Mouse (Mus musculus) ES-Bruce4 (cell line): ENCODE measurements around the gene Ubl3. TPM values are rescaled to one million over a fixed set of nuclear protein-coding genes. Genes with fewer than 3 reads are reported as not detected.

Experiments used
- H3K27ac ChIP-seq: 2 replicates; pipeline ENCODE4 v1.5.1; 2012; ENCODE audit warnings: low read length, inconsistent platforms; ENCODE audit not compliant: insufficient read depth
- H3K27me3 ChIP-seq: 2 replicates; pipeline ENCODE4 v1.6.1; 2012; ENCODE audit warnings: mild to moderate bottlenecking, low read length, inconsistent platforms; ENCODE audit not compliant: control insufficient read depth, poor library complexity, insufficient read depth, severe bottlenecking
- H3K36me3 ChIP-seq: 2 replicates; pipeline ENCODE4 v1.6.1; 2012; ENCODE audit warnings: inconsistent platforms, mild to moderate bottlenecking, low read length, moderate library complexity; ENCODE audit not compliant: control insufficient read depth, poor library complexity, insufficient read depth, severe bottlenecking
- H3K4me1 ChIP-seq: one replicate; pipeline ENCODE4 v1.8.1; 2011; ENCODE audit warnings: low read length; ENCODE audit not compliant: control insufficient read depth, insufficient read depth
- H3K4me3 ChIP-seq: 2 replicates; pipeline ENCODE4 v1.5.1; 2011; ENCODE audit warnings: low read depth, mild to moderate bottlenecking, low read length
- H3K9ac ChIP-seq: 2 replicates; pipeline ENCODE4 v1.6.1; 2012; ENCODE audit warnings: low read depth, mild to moderate bottlenecking, inconsistent platforms; ENCODE audit not compliant: poor library complexity, severe bottlenecking
- H3K9me3 ChIP-seq: replicated peaks from 2 replicates; pipeline ENCODE4 v1.6.1; 2012; ENCODE audit warnings: mild to moderate bottlenecking, low read length, inconsistent platforms; ENCODE audit not compliant: control insufficient read depth, poor library complexity, insufficient read depth, severe bottlenecking
- CTCF ChIP-seq: IDR thresholded peaks from one replicate; pipeline ENCODE4 v1.8.1; 2011; ENCODE audit warnings: low read depth, low read length
- EP300 ChIP-seq: IDR thresholded peaks from 2 replicates; pipeline ENCODE4 v1.6.1; 2011; ENCODE audit warnings: low read depth, low read length; ENCODE audit not compliant: insufficient read depth
- POLR2A ChIP-seq: IDR thresholded peaks from one replicate; pipeline ENCODE4 v1.8.1; 2011; ENCODE audit warnings: low read length; ENCODE audit not compliant: insufficient read depth
- polyA plus RNA-seq: library from polyadenylated mRNA; stranded (reverse); fragments of >200 nt; gene quantifications from 2 replicates; pipeline ENCODE4 v1.2.4, GENCODE M21; 2011; ENCODE audit warnings: low read depth; ENCODE audit not compliant: missing spikeins, insufficient read depth, insufficient read length

The Ubl3 gene
- polyA plus RNA-seq, 1 experiment: 55.8 TPM

- no peaks in the 10 kb centered on the region for H3K36me3 ChIP-seq
- no peaks in the 10 kb centered on the region for H3K27me3 ChIP-seq
- H3K9ac ChIP-seq: no peak overlapping the region
- H3K4me3 ChIP-seq: no peak overlapping the region
- peaks cover 7% of the 10 kb centered on the region for H3K4me1 ChIP-seq
- H3K9me3 ChIP-seq: peaks cover 4% of the 10 kb centered on the region; the same call in 1 of the 2 replicates
- TF ChIP-seq CTCF (no peak), POLR2A (no peak), EP300 (no peak)
- H3K27ac ChIP-seq: no peak overlapping the region
These were observed 16.9 kb upstream of the Ubl3 start for GRCm38 (mm10) chr5:148569444-148569843.

GRCm38 (mm10) chr5:148565636-148566035 is 13.0 kb upstream of the Ubl3 start:
- TF ChIP-seq EP300 (peak; percentile 59; the same call in 1 of the 2 replicates), CTCF (no peak)
- H3K36me3 ChIP-seq: no peaks in the 10 kb centered on the region
- no peak overlapping the region for H3K27ac ChIP-seq
- no peaks in the 10 kb centered on the region for H3K9me3 ChIP-seq
- peaks cover 7% of the 10 kb centered on the region for H3K4me1 ChIP-seq
- H3K9ac ChIP-seq: no peak overlapping the region
- H3K4me3 ChIP-seq: no peak overlapping the region
- H3K27me3 ChIP-seq: no peaks in the 10 kb centered on the region

GRCm38 (mm10) chr5:148564073-148564472 is 11.5 kb upstream of the Ubl3 start:
- Histone ChIP-seq H3K9me3 (no peaks in the 10 kb centered on the region), H3K27me3 (no peaks in the 10 kb centered on the region), H3K36me3 (no peaks in the 10 kb centered on the region), H3K4me1 (peaks cover 4% of the 10 kb centered on the region), H3K27ac (no peak overlapping the region), H3K4me3 (no peak overlapping the region), H3K9ac (no peak overlapping the region)
- TF ChIP-seq EP300 (no peak), CTCF (no peak), POLR2A (no peak)

DNA sequence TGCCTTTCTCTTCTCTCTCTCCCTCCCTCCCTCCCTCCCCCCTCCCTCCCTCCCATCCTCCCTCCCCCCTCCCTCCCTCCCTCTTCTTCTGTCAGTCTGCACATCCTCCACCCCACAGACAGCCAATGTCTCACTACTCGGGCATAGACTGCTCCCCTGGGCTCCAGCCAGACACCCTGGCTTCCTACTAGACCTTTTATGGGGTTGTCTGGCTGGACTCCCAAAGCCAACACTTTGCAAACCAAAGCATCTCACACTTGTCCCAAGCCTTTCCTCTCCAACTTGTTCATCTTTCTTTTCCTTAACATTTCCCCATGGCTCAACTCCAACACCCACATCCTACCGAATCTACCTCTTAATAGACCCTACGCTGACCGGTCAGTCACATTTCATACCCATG is 10.7 kb upstream of the Ubl3 start:
- no peak overlapping the region for H3K27ac ChIP-seq
- no peaks in the 10 kb centered on the region for H3K36me3 ChIP-seq
- TF ChIP-seq POLR2A (no peak), EP300 (no peak), CTCF (no peak)
- peaks cover 8% of the 10 kb centered on the region for H3K4me1 ChIP-seq
- no peaks in the 10 kb centered on the region for H3K9me3 ChIP-seq
- no peak overlapping the region for H3K4me3 ChIP-seq
- no peaks in the 10 kb centered on the region for H3K27me3 ChIP-seq
- H3K9ac ChIP-seq: no peak overlapping the region

- TF ChIP-seq CTCF (no peak), EP300 (no peak), POLR2A (no peak)
- no peak overlapping the region for H3K4me3 ChIP-seq
- H3K9ac ChIP-seq: no peak overlapping the region
- H3K4me1 ChIP-seq: peaks cover 8% of the 10 kb centered on the region
- no peaks in the 10 kb centered on the region for H3K27me3 ChIP-seq
- no peaks in the 10 kb centered on the region for H3K9me3 ChIP-seq
- H3K36me3 ChIP-seq: no peaks in the 10 kb centered on the region
- H3K27ac ChIP-seq: no peak overlapping the region
These were observed 9.6 kb upstream of the Ubl3 start for GRCm38 (mm10) chr5:148562235-148562634.

DNA sequence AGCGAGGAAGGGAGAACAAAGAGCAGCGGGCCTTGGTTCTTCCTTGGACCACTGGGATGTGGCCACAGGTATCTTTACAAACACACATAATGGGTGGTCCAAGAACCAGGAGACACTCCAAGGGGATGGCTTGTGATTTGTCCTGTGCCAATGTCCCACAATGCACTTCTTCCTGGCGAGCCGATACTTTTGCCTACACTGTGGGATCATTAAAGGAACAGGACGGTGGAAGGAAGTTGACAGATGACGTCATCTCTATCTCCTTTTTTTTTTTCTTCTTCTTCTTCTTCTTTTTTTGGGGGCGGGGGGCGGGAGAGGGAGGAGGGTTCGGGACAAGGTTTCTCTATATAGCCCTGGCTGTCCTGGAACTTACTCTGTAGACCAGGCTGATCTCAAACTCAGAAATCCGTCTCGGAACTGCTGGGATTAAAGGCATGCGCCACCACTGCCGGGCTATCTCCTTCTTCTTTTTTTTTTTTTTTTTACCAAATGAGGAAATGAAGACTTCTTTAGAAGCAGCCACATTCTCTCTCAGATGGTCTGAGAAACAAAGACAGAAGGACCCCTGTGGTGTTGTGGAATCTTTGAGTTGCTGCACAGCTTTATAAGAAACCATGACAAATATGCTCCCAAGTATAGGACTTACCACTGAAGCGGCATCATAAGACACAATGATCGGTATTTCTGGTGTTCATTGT is 6.8 kb upstream of the Ubl3 start:
- TF ChIP-seq CTCF: no peak
- no peaks in the 10 kb centered on the region for H3K27me3 ChIP-seq
- H3K9me3 ChIP-seq: no peaks in the 10 kb centered on the region
- H3K4me3 ChIP-seq: peak overlapping the region; percentile 18; the same call in 1 of the 2 replicates
- peaks cover 3% of the 10 kb centered on the region for H3K4me1 ChIP-seq
- H3K9ac ChIP-seq: no peak overlapping the region
- H3K36me3 ChIP-seq: no peaks in the 10 kb centered on the region
- H3K27ac ChIP-seq: no peak overlapping the region
